Mouse (Mus musculus) E14TG2a.4 (cell line): Measurements from ENCODE around the gene Gm17662.

Experiments used
- CTCF ChIP-seq: conservative IDR thresholded peaks from 2 replicates; pipeline ENCODE4 v1.5.1; 2014; ENCODE audit warnings: low read length
- NANOG ChIP-seq: IDR thresholded peaks from 2 replicates; pipeline ENCODE4 v1.6.1; 2014; ENCODE audit warnings: borderline replicate concordance, low read length, mixed read lengths
- POU5F1 ChIP-seq: IDR thresholded peaks from 2 replicates; pipeline ENCODE4 v1.6.1; 2014; ENCODE audit warnings: low read length, borderline replicate concordance

GRCm38 (mm10) chr4:104816519-104817232, 40.5 kb upstream of the Gm17662 start:
- TF ChIP-seq CTCF (no peak), NANOG (no peak), POU5F1 (no peak)
